Mouse (Mus musculus): ENCODE measurements at regions not wholly inside any gene's neighbourhood (a gene's known extent, or its start where the extent isn't known, plus 50 kb on each side); places are given as distances from the start of the nearest gene placed in this dataset.

DNA sequence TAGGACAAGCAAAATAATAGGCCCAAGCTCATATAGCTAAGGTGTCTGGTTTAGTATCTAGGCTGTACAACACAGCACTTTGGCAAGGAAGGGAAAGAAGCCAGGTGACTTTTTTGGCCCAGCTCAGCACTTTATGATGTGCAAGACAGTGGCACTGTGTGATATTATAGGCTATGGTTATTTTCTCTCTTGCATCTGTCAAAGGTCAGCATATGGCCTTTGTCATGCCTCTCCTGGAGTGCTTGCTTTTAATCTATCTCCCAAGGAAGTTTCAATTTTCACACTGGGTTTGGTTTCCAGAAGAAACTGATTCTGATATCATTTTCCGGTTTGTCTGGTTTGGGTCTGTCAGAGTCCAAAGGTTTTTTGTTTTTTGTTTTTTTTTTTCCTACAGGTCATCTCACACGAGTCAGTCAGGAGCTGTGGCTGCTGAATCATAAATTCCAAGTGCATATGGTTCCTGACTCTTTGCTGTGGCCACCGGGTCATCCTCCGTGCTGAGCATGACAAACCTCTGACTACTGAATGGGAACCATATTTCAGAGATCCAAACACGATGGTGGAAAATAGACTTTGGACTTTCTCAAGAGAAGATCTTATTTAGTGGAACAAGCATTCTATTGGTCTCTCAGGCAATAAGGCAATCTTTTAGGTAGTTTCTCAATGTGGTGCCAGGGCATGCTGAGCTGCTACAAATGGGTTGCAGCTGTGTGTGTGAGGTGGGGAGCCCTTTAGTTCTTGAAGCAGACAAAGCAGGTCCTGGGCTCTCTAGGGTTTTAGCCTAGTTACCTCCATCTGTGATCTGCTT, 269.3 kb downstream of the Ttc32 start:
- TF ChIP-seq CTCF (IDR thresholded peaks at IDR 0.05; ENCODE audit: low read depth), result no peak
- TF ChIP-seq EP300 (optimal IDR thresholded peaks at IDR 0.05), result no peak
